Mouse (Mus musculus) lung, postnatal 0 days (tissue): ENCODE measurements around the gene Hmox2. TPM values are rescaled to one million over a fixed set of nuclear protein-coding genes. Genes with fewer than 3 reads are reported as not detected.

Experiments used
- ATAC-seq: fragments of 200-750 bp; cut with Nextera tagmentation; 2 replicates; pipeline ENCODE4 v1.8.0; 2017; ENCODE audit warnings: moderate library complexity
- DNase-seq: peaks from one replicate; pipeline ENCODE4 v3.0.0-alpha.2; 2016; ENCODE audit warnings: low spot score
- H3K27ac ChIP-seq: fragments of 300-500 bp; sonication (generic); 2 replicates; pipeline ENCODE4 v1.5.1; 2014; ENCODE audit warnings: antibody characterized with exemption, mild to moderate bottlenecking, low read length, mixed read lengths
- H3K27me3 ChIP-seq: fragments of 300-500 bp; sonication (generic); replicated peaks from 2 replicates; pipeline ENCODE4 v1.6.1; 2014; ENCODE audit warnings: low read length, mixed read lengths; ENCODE audit not compliant: insufficient read depth
- H3K36me3 ChIP-seq: fragments of 300-500 bp; sonication (generic); 2 replicates; pipeline ENCODE4 v1.6.1; 2014; ENCODE audit warnings: low read length, mixed read lengths; ENCODE audit not compliant: insufficient read depth
- H3K4me1 ChIP-seq: fragments of 300-500 bp; sonication (generic); 2 replicates; pipeline ENCODE4 v1.6.1; 2014; ENCODE audit warnings: antibody characterized with exemption, low read depth, low read length, mixed read lengths; ENCODE audit not compliant: insufficient read depth
- H3K4me2 ChIP-seq: fragments of 300-500 bp; sonication (generic); replicated peaks from 2 replicates; pipeline ENCODE4 v1.6.1; 2014; ENCODE audit warnings: low read depth, mild to moderate bottlenecking, low read length, moderate library complexity, mixed read lengths
- H3K4me3 ChIP-seq: fragments of 300-500 bp; sonication (generic); 2 replicates; pipeline ENCODE4 v1.5.1; 2014; ENCODE audit warnings: low read depth, low read length
- H3K9ac ChIP-seq: fragments of 300-500 bp; sonication (generic); replicated peaks from 2 replicates; pipeline ENCODE4 v1.6.1; 2014; ENCODE audit warnings: low read depth, mild to moderate bottlenecking
- H3K9me3 ChIP-seq: fragments of 300-500 bp; sonication (generic); 2 replicates; pipeline ENCODE4 v1.6.1; 2016; ENCODE audit warnings: low read length, mixed read lengths
- CTCF ChIP-seq: IDR thresholded peaks from 2 replicates; pipeline ENCODE4 v1.5.1; 2016; ENCODE audit warnings: antibody characterized with exemption, mild to moderate bottlenecking
- EP300 ChIP-seq: IDR thresholded peaks from 2 replicates; pipeline ENCODE4 v1.6.1; 2016; ENCODE audit warnings: antibody characterized with exemption, mild to moderate bottlenecking, control low read depth
- WGBS: fragments of 180-500 bp; shearing (Covaris S2); extraction: QIAGEN DNeasy Blood & Tissue Kit; methylation state at CpG from one replicate; pipeline ENCODE4 v1.1.7; 2014; 5-methylcytosine and 5-hydroxymethylcytosine counted together
- polyA plus RNA-seq: library from polyadenylated mRNA; unstranded; fragments of >200 nt; fragmentation: Nextera tagmentation; extraction: Ambion mirVana; gene quantifications from 2 replicates; pipeline ENCODE4 v1.2.1, GENCODE M21; 2015

The Hmox2 gene
- polyA plus RNA-seq, 1 experiment from 2014 or later, result 97.9 TPM

DNA sequence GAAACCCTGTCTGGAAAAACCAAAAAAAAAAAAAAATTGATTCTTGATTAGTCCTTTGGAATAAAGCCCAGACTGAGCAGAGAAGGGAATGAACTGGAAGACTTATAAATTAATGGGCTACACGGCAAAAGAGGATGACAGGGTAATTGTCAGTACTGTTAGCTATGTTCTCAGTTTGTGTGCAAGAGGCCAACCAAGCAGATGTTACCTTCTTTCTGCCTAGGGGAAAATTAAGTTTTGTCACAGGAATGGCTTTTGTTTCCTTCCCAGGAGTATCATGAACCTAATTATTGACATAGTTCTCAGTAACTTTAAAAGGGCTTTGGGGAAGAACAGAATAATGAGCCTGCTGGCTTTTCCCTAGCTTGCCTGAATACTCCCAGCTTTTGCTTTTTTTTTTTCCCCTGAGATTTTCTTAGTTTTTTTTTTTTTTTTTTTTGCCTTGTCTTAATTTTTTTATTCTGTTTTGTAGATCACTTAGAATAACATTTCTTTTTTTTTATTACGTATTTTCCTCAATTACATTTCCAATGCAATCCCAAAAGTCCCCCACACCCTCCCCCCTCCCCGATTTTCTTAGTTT, 4.7 kb downstream of the Hmox2 start:
- no peak for ATAC-seq
- no peak for DNase-seq
- TF ChIP-seq CTCF (no peak), EP300 (no peak)
- Histone ChIP-seq H3K36me3 (no peaks in the 10 kb centered on the region), H3K4me1 (peaks cover 3% of the 10 kb centered on the region; the same call in 1 of the 2 replicates), H3K4me2 (no peak overlapping the region), H3K4me3 (no peak overlapping the region), H3K9me3 (no peaks in the 10 kb centered on the region), H3K27ac (no peak overlapping the region), H3K9ac (no peak overlapping the region), H3K27me3 (no peaks in the 10 kb centered on the region)
- 72% methylated on average over 3 of the region's 3 CpGs for WGBS

DNA sequence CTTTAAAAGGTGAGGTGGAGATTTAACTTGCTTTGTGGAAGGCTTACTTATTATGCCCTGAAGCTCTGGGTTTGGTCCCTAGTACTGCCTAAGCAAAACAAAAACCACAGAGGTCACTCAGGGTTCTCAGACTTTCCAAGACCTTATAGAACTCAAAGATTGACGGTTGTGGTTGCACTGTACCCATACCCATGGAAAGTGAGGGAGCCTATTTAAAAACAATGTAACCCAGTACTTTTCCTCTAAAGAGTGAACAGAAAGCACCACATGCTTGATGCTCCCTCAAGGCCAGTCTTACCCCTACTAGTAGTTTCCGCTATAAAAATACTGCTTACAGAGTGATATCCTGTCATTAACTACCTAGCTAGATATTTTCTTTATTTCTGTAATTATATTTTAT, 10.1 kb downstream of the Hmox2 start:
- WGBS, result 73% methylated on average over 2 of the region's 2 CpGs
- DNase-seq (no peak), ATAC-seq (no peak)
- H3K9me3 ChIP-seq, result no peaks in the 10 kb centered on the region
- TF ChIP-seq EP300 (no peak), CTCF (no peak)
- no peak overlapping the region for H3K4me3 ChIP-seq
- no peaks in the 10 kb centered on the region for H3K36me3 ChIP-seq
- no peaks in the 10 kb centered on the region for H3K27me3 ChIP-seq
- no peak overlapping the region for H3K27ac ChIP-seq
- no peaks in the 10 kb centered on the region for H3K4me1 ChIP-seq
- H3K4me2 ChIP-seq, result no peak overlapping the region
- no peak overlapping the region for H3K9ac ChIP-seq

DNA sequence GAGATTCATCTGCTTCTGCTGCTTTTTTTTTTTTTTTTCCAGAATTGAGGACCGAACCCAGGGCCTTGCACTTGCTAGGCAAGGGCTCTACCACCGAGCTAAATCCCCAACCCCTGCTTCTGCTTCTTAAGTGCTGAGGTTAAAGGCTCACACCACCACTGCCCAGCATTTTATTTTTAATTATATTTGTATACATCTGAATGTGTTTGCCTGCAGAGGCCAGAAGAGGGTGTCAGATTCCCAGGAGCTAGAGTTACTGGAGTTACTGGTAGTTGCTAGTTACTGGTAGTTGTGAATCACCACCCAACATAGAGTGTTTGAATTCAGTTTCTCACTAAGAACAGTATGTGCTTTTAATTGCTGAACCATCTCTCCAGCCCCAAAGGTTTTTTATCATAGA, 13.8 kb downstream of the Hmox2 start:
- Histone ChIP-seq H3K4me1 (no peaks in the 10 kb centered on the region), H3K9me3 (no peaks in the 10 kb centered on the region), H3K27ac (no peak overlapping the region), H3K4me2 (no peak overlapping the region), H3K27me3 (no peaks in the 10 kb centered on the region), H3K4me3 (no peak overlapping the region), H3K36me3 (no peaks in the 10 kb centered on the region), H3K9ac (no peak overlapping the region)
- WGBS, result 80% methylated on average over 2 of the region's 2 CpGs
- ATAC-seq (no peak), DNase-seq (peak; percentile 44)
- TF ChIP-seq EP300 (peak; percentile 36; the same call in 1 of the 2 replicates), CTCF (peak; percentile 26)

DNA sequence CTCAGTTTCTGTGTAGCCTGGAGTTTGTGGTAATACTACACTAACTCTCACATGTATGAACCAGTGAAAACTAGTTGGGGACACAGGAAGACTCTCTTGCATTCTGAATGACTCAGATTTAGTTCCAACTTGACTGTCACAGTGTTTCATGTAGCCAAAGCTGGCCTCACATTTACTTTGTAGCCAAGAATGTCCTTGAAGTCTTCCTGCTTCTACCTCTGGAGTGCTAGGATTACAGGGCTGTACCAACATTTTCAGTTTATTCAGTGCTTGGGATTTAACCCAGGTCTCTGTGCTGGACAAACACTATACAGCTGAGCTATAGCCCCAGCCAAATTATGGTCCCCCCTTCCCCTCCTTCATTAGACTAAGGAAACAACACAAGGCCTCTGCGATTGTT, 16.0 kb downstream of the Hmox2 start:
- Histone ChIP-seq H3K4me2 (no peak overlapping the region), H3K27me3 (no peaks in the 10 kb centered on the region), H3K36me3 (no peaks in the 10 kb centered on the region), H3K9ac (no peak overlapping the region), H3K9me3 (no peaks in the 10 kb centered on the region), H3K27ac (peak overlapping the region; percentile 38; the same call in 1 of the 2 replicates), H3K4me1 (no peaks in the 10 kb centered on the region), H3K4me3 (no peak overlapping the region)
- peak; percentile 91 for ATAC-seq
- TF ChIP-seq EP300 (peak; percentile 40; the same call in 1 of the 2 replicates), CTCF (no peak)
- 67% methylated on average over 1 of the region's 1 CpGs for WGBS
- peak; percentile 82 for DNase-seq

DNA sequence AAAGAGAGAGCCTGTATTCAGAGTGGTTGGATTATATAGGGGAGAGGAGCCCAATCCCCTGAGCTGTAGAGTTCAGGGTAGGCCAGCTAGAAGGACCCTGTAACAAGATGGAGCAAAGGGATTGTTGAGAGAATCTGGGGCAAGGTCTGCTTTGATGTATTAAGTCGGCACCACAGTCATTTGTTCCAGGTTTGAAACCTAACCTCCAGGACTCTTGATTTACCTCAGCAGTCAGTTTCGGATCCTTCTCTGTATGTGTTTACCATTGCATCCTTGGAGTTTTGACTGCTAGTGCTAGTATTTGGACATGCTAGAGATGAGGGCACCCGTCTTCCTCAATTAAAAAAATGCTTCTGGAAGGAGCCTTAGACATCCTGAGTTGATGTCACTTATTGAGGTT, 26.0 kb downstream of the Hmox2 start:
- Histone ChIP-seq H3K27me3 (no peaks in the 10 kb centered on the region), H3K9ac (no peak overlapping the region), H3K9me3 (no peaks in the 10 kb centered on the region), H3K4me3 (no peak overlapping the region), H3K36me3 (no peaks in the 10 kb centered on the region), H3K4me2 (no peak overlapping the region), H3K27ac (no peak overlapping the region), H3K4me1 (peaks cover 5% of the 10 kb centered on the region; the same call in 1 of the 2 replicates)
- TF ChIP-seq CTCF (no peak), EP300 (no peak)
- ATAC-seq (no peak), DNase-seq (no peak)
- 92% methylated on average over 3 of the region's 3 CpGs for WGBS

DNA sequence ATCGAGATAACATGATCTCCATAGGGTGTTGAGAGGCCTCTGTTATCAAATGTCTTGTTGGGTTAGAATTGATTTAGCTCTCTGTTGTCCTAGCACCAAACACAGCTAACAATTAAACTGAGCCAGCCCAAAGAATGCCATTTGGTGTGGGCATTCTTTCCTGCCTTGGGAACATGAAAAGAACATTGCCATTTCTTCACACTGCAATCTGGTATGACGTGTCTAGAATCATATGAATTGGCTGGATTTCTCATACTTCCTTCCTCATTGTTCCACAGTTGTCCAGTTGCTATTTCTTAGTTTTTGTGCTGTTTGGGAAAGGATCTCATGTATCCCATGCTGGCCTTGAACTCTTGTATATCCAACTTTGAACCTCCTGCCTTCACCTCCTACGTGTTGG, 27.9 kb downstream of the Hmox2 start:
- TF ChIP-seq CTCF, result no peak
- 79% methylated on average over 3 of the region's 3 CpGs for WGBS
- Histone ChIP-seq H3K27ac (no peak overlapping the region), H3K9ac (no peak overlapping the region), H3K27me3 (no peaks in the 10 kb centered on the region), H3K4me2 (no peak overlapping the region), H3K36me3 (no peaks in the 10 kb centered on the region), H3K9me3 (no peaks in the 10 kb centered on the region), H3K4me3 (no peak overlapping the region), H3K4me1 (peaks cover 9% of the 10 kb centered on the region; the same call in 1 of the 2 replicates)
- DNase-seq (no peak), ATAC-seq (no peak)
